Comparison of ENCODE assay signal across 9 mouse cellular contexts in the genomic region with DNA sequence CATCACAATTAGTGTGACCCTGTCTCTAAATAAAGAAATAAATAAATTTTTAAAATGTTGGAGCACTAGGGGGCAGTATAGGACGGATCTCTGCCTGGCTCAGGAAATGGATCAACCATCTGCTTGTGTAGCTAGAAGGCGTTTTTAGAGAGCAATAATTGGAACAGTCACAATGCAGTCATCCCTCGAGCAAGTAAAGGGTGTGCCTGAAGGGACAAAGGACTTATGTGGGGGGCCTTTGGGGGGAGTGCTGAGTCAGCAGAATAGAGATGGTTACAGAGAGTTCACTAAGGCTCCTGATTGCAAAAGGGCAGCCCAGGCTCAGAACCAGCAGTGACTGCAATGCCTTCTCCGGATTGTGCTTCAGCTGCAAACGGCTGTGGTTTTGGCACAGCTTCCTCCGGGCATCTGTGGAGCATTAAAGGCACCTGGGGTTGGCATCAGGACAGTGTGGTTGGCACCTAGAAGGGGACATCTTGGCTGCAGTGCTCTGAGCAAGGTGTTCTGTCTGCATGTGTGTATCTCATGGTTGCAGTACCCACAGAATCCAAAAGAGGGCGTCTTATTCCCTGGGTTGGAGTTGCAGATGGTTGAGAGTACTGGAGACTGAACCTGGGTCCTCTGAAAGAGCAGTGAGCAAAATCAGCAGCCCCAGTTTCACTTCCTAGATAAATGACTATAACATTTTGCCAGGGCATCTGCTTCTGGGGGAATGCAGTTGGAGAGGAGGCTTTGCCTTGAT. TPM values are rescaled to one million over a fixed set of nuclear protein-coding genes. Genes with fewer than 3 reads are reported as not detected.
DNase-seq lines count a peak whose midpoint lies in the region; ATAC-seq lines count a peak whose summit lies in the region.
"Had no signal": no experiment of that assay in that cellular context is flagged by ENCODE, and none has a peak within 500 bp of the region (broad histone marks: within the 10 kb centered on the region; RNA-seq: fewer than 3 reads in every experiment).

No protein-coding gene starts in this region.

- 0 out of 2 replicates have a peak, but pooled peaks cover 3% of the 10 kb centered on the region for H3K4me1 ChIP-seq in forebrain, embryonic 13.5 days

- peak; percentile 28 for DNase-seq in adrenal gland, adult 2 months
- no peak for DNase-seq in adrenal gland, adult 18-20 months (ENCODE audit: low spot score in 2 of 2)
- peak; percentile 30 for DNase-seq in thymus, postnatal 0 days (ENCODE audit: low spot score)
- no peak for DNase-seq in thymus, postnatal 36 days
- DNase-seq in kidney, postnatal 36 days: peak; percentile 40 to 47
- DNase-seq in ovary, adult 18-20 months (ENCODE audit: low spot score): no peak

- peak; percentile 55 for ATAC-seq in forebrain, embryonic 13.5 days
- peak; percentile 38; the same call in 1 of the 2 replicates for ATAC-seq in megakaryocyte, adult 5-6 weeks (ENCODE audit: poor library complexity, severe bottlenecking)

- no peaks in the 10 kb centered on the region for H3K27me3 ChIP-seq in forebrain, embryonic 13.5 days

- no peaks in the 10 kb centered on the region for H3K9me3 ChIP-seq in forebrain, embryonic 13.5 days (replicated peaks)

- H3K4me2 ChIP-seq in forebrain, embryonic 13.5 days: no peak overlapping the region

- 23% methylated on average over 7 of the region's 7 CpGs for whole genome bisulfite sequencing in forebrain, embryonic 13.5 days

- H3K36me3 ChIP-seq in forebrain, embryonic 13.5 days (ENCODE audit: poor library complexity, severe bottlenecking): no peaks in the 10 kb centered on the region

- no peak overlapping the region for H3K9ac ChIP-seq in forebrain, embryonic 13.5 days

- H3K4me3 ChIP-seq in forebrain, embryonic 13.5 days: no peak overlapping the region

- peak overlapping the region; percentile 55 for H3K27ac ChIP-seq in forebrain, embryonic 13.5 days

RNA-seq across cellular contexts. Expression of gene Prpsap1, which starts 7.2 kb away (rescaled TPM):
- 10 to 100 TPM; 76.0 to 85.0 TPM for total RNA-seq in adrenal gland, adult 2 months (2021)
- polyA plus RNA-seq in adrenal gland, adult 2 months (2012; rRNA removed): 223 and 257 TPM in 2 replicates
- total RNA-seq in adrenal gland, adult 18-20 months (2021): 100 to 1,000 TPM in 1 of 2 experiments, 10 to 100 TPM in 1; 67.7 to 102 TPM
- polyA plus RNA-seq in thymus, postnatal 0 days (2015; fragmentation: Nextera tagmentation; extraction: Ambion mirVana): 90.9 and 96.6 TPM in 2 replicates
- 178 and 184 TPM in 2 replicates for polyA plus RNA-seq in forebrain, embryonic 13.5 days (2015; fragmentation: Nextera tagmentation; extraction: Ambion mirVana)
- 28.6 and 32.6 TPM in 2 replicates for total RNA-seq in megakaryocyte, adult 5-6 weeks (2015)
- 19.2 and 34.6 TPM in 2 replicates for total RNA-seq in megakaryocyte, adult 5-6 weeks (2017)

RNA-seq across cellular contexts. Expression of gene Sphk1, which starts 29.5 kb away (rescaled TPM):
- total RNA-seq in adrenal gland, adult 2 months (2021): 1 to 10 TPM; 2.4 to 2.6 TPM
- 3.7 and 4.1 TPM in 2 replicates for polyA plus RNA-seq in adrenal gland, adult 2 months (2012; rRNA removed)
- 1 to 10 TPM; 1.9 to 2.5 TPM for total RNA-seq in adrenal gland, adult 18-20 months (2021)
- polyA plus RNA-seq in thymus, postnatal 0 days (2015; fragmentation: Nextera tagmentation; extraction: Ambion mirVana): 13.7 and 14.8 TPM in 2 replicates
- polyA plus RNA-seq in forebrain, embryonic 13.5 days (2015; fragmentation: Nextera tagmentation; extraction: Ambion mirVana): 0.98 and 2.2 TPM in 2 replicates
- 0.60 and 2.2 TPM in 2 replicates for total RNA-seq in megakaryocyte, adult 5-6 weeks (2015)
- 1.7 and 2.1 TPM in 2 replicates for total RNA-seq in megakaryocyte, adult 5-6 weeks (2017)

RNA-seq across cellular contexts. Expression of gene Qrich2, which starts 35.1 kb away (rescaled TPM):
- not detected for total RNA-seq in adrenal gland, adult 2 months (2021)
- 0.06 TPM in 1 of 2 replicates, not detected in the other for polyA plus RNA-seq in adrenal gland, adult 2 months (2012; rRNA removed)
- total RNA-seq in adrenal gland, adult 18-20 months (2021): not detected
- 0.05 and 0.35 TPM in 2 replicates for polyA plus RNA-seq in thymus, postnatal 0 days (2015; fragmentation: Nextera tagmentation; extraction: Ambion mirVana)
- polyA plus RNA-seq in forebrain, embryonic 13.5 days (2015; fragmentation: Nextera tagmentation; extraction: Ambion mirVana): 0.09 TPM in 1 of 2 replicates, not detected in the other
- total RNA-seq in megakaryocyte, adult 5-6 weeks (2015): not detected in 2 replicates
- 0.18 and 0.65 TPM in 2 replicates for total RNA-seq in megakaryocyte, adult 5-6 weeks (2017)
- total RNA-seq: left cerebral cortex, postnatal 25 days had no signal

Comparison
In these comparisons a context has a peak if more than half of its experiments do, and no peak if none do; other contexts are left out.
1. DNase-seq: peak in adrenal gland, adult 2 months (single experiment), thymus, postnatal 0 days (single experiment) and kidney, postnatal 36 days (2 of 2); none in adrenal gland, adult 18-20 months (0 of 2), thymus, postnatal 36 days (0 of 2) and ovary, adult 18-20 months (single experiment).